ENCODE assay signal across 8 mouse cellular contexts in the genomic region with DNA sequence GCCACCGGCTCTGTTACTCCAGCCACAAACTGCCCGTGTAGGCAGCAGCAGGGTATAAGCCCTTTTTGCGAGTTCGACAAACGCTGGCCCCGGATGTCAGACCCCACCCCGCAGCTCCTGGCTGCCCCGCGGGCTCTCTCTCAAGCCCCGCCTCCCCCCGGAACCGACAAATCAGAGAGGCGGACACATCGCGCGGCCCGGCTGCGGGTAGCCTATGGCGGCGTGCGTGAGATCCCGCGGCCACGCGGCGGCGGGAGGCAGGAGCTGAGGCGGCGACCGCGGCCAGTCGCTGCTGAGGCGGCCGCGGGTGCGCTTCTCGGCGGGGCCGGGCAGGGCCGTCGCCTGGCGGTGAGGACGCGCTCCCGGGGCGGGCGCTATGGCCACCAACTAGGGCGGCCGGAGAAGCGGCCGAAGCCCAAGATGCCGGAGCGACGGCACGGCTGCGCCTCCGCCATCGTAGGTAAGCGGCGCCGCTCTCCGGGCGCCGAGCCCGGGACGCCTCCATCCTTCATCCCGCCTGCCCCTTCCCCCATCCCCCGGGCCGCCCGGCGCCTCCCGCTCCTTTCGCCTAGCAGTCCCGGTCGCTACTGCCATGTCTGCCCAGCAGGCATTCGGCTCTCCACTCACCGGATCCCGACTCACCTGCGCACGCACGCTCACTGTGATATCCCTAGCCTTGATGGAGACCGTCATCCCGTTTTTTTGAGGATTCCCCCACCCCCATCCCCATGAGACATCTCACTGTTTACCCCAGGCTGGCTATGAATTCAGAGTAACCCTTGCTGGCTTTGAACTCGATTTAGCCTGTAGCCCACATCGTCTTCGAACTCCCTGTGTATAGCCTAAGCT. TPM values are rescaled to one million over a fixed set of nuclear protein-coding genes. Genes with fewer than 3 reads are reported as not detected.
DNase-seq lines count a peak whose midpoint lies in the region; ATAC-seq and TF ChIP-seq lines count a peak whose summit lies in the region.

No protein-coding gene starts in this region.

- ATAC-seq in Patski: peak; percentile 97
- peak; percentile 99 for ATAC-seq in hindbrain, embryonic 13.5 days (ENCODE audit: low FRiP score)

- in situ Hi-C loops in Patski (cut with MboI; ENCODE audit: low pct_unique_long_range_greater_than_20kb): no loop called here

- POLR2A ChIA-PET in Patski (lab: Charles Lee): interaction anchor here (1.2 kb wide), 1 partner anchor 22 kb away, joined by 3 read pairs; no protein-coding TSS in a partner anchor

- H3K9me3 ChIP-seq in hindbrain, embryonic 13.5 days: no peaks in the 10 kb centered on the region

- no peak for DNase-seq in Patski (ENCODE audit: low read depth, low spot score)
- DNase-seq in cerebellum, postnatal 10 days: peak; percentile 98
- peak; percentile 85 to 93 for DNase-seq in frontal cortex, postnatal 14 days (ENCODE audit: low spot score in 2 of 2)
- peak; percentile 96 for DNase-seq in layer of hippocampus, postnatal 14 days (ENCODE audit: low spot score in 2 of 2)
- DNase-seq in lung, postnatal 10 days: peak; percentile 95
- peak; percentile 98 for DNase-seq in ovary, postnatal 14 days (ENCODE audit: low spot score)
- peak; percentile 94 for DNase-seq in thymus, postnatal 14 days

- CTCF ChIA-PET in Patski (lab: Charles Lee): interaction anchor here (1.0 to 2.9 kb wide), 9 partner anchors 10 to 84 kb away, joined by 3 to 9 read pairs (median 5); no protein-coding TSS in a partner anchor

- peaks cover 6% of the 10 kb centered on the region for H3K36me3 ChIP-seq in hindbrain, embryonic 13.5 days

- H3K4me3 ChIP-seq in hindbrain, embryonic 13.5 days: peak overlapping the region; percentile 82

- H3K9ac ChIP-seq in hindbrain, embryonic 13.5 days: peak overlapping the region; percentile 88

- H3K4me2 ChIP-seq in hindbrain, embryonic 13.5 days: peak overlapping the region; percentile 74

- no peak for TF ChIP-seq CTCF in Patski (IDR thresholded peaks at IDR 0.05)

- 1% methylated on average over 61 of the region's 86 CpGs for WGBS in hindbrain, embryonic 13.5 days

- H3K27me3 ChIP-seq in Patski: no peaks in the 10 kb centered on the region
- peaks cover 10% of the 10 kb centered on the region for H3K27me3 ChIP-seq in hindbrain, embryonic 13.5 days

- H3K27ac ChIP-seq in hindbrain, embryonic 13.5 days: peak overlapping the region; percentile 90

- peaks cover 13% of the 10 kb centered on the region for H3K4me1 ChIP-seq in hindbrain, embryonic 13.5 days (replicated peaks)

RNA-seq across cellular contexts. Expression of gene Tpst1, which starts 6.3 kb away (rescaled TPM):
- 18.3 TPM for polyA plus RNA-seq in Patski (2021)
- 52.5 and 52.8 TPM in 2 replicates for polyA plus RNA-seq in hindbrain, embryonic 13.5 days (2015; fragmentation: Nextera tagmentation; extraction: Ambion mirVana)
- 10 to 100 TPM; 47.3 to 48.8 TPM for total RNA-seq in layer of hippocampus, postnatal 14 days (2021)

RNA-seq across cellular contexts. Expression of gene Crcp, which starts 50.3 kb away (rescaled TPM):
- polyA plus RNA-seq in Patski (2021): 39.7 TPM
- 78.7 and 82.4 TPM in 2 replicates for polyA plus RNA-seq in hindbrain, embryonic 13.5 days (2015; fragmentation: Nextera tagmentation; extraction: Ambion mirVana)
- 10 to 100 TPM; 29.9 to 34.0 TPM for total RNA-seq in layer of hippocampus, postnatal 14 days (2021)

RNA-seq across cellular contexts. Expression of gene Asl, which starts 50.4 kb away (rescaled TPM):
- polyA plus RNA-seq in Patski (2021): 83.6 TPM
- 31.3 and 40.2 TPM in 2 replicates for polyA plus RNA-seq in hindbrain, embryonic 13.5 days (2015; fragmentation: Nextera tagmentation; extraction: Ambion mirVana)
- total RNA-seq in layer of hippocampus, postnatal 14 days (2021): 10 to 100 TPM; 19.2 to 21.5 TPM
